Mouse (Mus musculus) intestine, embryonic 14.5 days (tissue): ENCODE results near the gene Fam71f1. TPM values are rescaled to one million over a fixed set of nuclear protein-coding genes. Genes with fewer than 3 reads are reported as not detected.

Source experiments
- ATAC-seq: fragments of 200-750 bp; cut with Nextera tagmentation; replicated peaks from 2 replicates; pipeline ENCODE4 v1.8.0; 2017; ENCODE audit warnings: low read depth, moderate number of reproducible peaks, moderate TSS enrichment, moderate library complexity; ENCODE audit not compliant: low FRiP score, low TSS enrichment
- DNase-seq: peaks from one replicate; pipeline ENCODE4 v3.0.0-alpha.2; 2018; ENCODE audit warnings: low spot score
- H3K27ac ChIP-seq: fragments of 300-500 bp; sonication (generic); 2 replicates; pipeline ENCODE4 v1.5.1; 2014; ENCODE audit warnings: low read depth, mild to moderate bottlenecking, control low read depth
- H3K27me3 ChIP-seq: fragments of 300-500 bp; sonication (generic); replicated peaks from 2 replicates; pipeline ENCODE4 v1.6.1; 2014; ENCODE audit warnings: low read length, control low read depth; ENCODE audit not compliant: control insufficient read depth, insufficient read depth
- H3K36me3 ChIP-seq: fragments of 300-500 bp; sonication (generic); 2 replicates; pipeline ENCODE4 v1.6.1; 2014; ENCODE audit warnings: low read length, control low read depth; ENCODE audit not compliant: control insufficient read depth, insufficient read depth
- H3K4me1 ChIP-seq: fragments of 300-500 bp; sonication (generic); replicated peaks from 2 replicates; pipeline ENCODE4 v1.6.1; 2014; ENCODE audit warnings: low read length, control low read depth, mixed read lengths; ENCODE audit not compliant: control insufficient read depth, insufficient read depth
- H3K4me2 ChIP-seq: fragments of 300-500 bp; sonication (generic); 2 replicates; pipeline ENCODE4 v1.6.1; 2014; ENCODE audit warnings: low read length
- H3K4me3 ChIP-seq: fragments of 300-500 bp; sonication (generic); 2 replicates; pipeline ENCODE4 v1.5.1; 2014; ENCODE audit warnings: low read depth, low read length, control low read depth, mixed read lengths
- H3K9ac ChIP-seq: fragments of 300-500 bp; sonication (generic); 2 replicates; pipeline ENCODE4 v1.6.1; 2014; ENCODE audit warnings: mild to moderate bottlenecking, low read length
- H3K9me3 ChIP-seq: fragments of 300-500 bp; sonication (generic); 2 replicates; pipeline ENCODE4 v1.6.1; 2016; ENCODE audit warnings: low read length, control low read depth; ENCODE audit not compliant: control insufficient read depth
- WGBS: fragments of 180-500 bp; shearing (Covaris S2); extraction: QIAGEN DNeasy Blood & Tissue Kit; methylation state at CpG from one replicate; pipeline ENCODE4 v1.1.7; 2014; 5-methylcytosine and 5-hydroxymethylcytosine counted together
- polyA plus RNA-seq: library from polyadenylated mRNA; unstranded; fragments of >200 nt; fragmentation: Nextera tagmentation; extraction: Ambion mirVana; gene quantifications from 2 replicates; pipeline ENCODE4 v1.2.1, GENCODE M21; 2014

Gene Fam71f1
- polyA plus RNA-seq, 1 experiment from 2014 or later, result 0.11 TPM

GRCm38 (mm10) chr6:29347665-29348370 is 28.9 kb downstream of the Fam71f1 start, which contains the start of gene Calu:
TSS of gene Calu (plus strand) at chr6:29348069.
- WGBS, result under 1% methylated on average over 55 of the region's 55 CpGs
- Histone ChIP-seq H3K4me3 (peak within 1 kb of the TSS; percentile 94), H3K9ac (peak within 1 kb of the TSS; percentile 97), H3K4me2 (peak within 1 kb of the TSS; percentile 88), H3K27me3 (no peaks in the 10 kb centered on the region), H3K27ac (peak within 1 kb of the TSS; percentile 93), H3K4me1 (peaks cover 16% of the 10 kb centered on the region; the same call in 1 of the 2 replicates), H3K9me3 (no peaks in the 10 kb centered on the region), H3K36me3 (no peaks in the 10 kb centered on the region)
- peak; percentile 99 for ATAC-seq
- peak; percentile 100 for DNase-seq

GRCm38 (mm10) chr6:29348371-29348724 is 29.4 kb downstream of the Fam71f1 start:
- no peak for ATAC-seq
- under 1% methylated on average over 15 of the region's 15 CpGs for WGBS
- peak overlapping the region; percentile 93 for H3K27ac ChIP-seq

GRCm38 (mm10) chr6:29351613-29352012 is 32.7 kb downstream of the Fam71f1 start:
- H3K4me3 ChIP-seq, result no peak overlapping the region

More at GRCm38 (mm10) chr6:29348371-29348724, 29.4 kb downstream of the Fam71f1 start:
- Histone ChIP-seq H3K27me3 (no peaks in the 10 kb centered on the region), H3K4me3 (peak overlapping the region; percentile 94), H3K9ac (peak overlapping the region; percentile 97), H3K4me1 (peaks cover 18% of the 10 kb centered on the region; the same call in 1 of the 2 replicates), H3K36me3 (no peaks in the 10 kb centered on the region), H3K9me3 (no peaks in the 10 kb centered on the region), H3K4me2 (peak overlapping the region; percentile 88)
- DNase-seq, result no peak

GRCm38 (mm10) chr6:29352816-29353215 is 33.9 kb downstream of the Fam71f1 start:
- Histone ChIP-seq H3K4me1 (peaks cover 18% of the 10 kb centered on the region; the same call in 1 of the 2 replicates), H3K27me3 (no peaks in the 10 kb centered on the region), H3K4me2 (no peak overlapping the region), H3K36me3 (peaks cover 22% of the 10 kb centered on the region), H3K4me3 (no peak overlapping the region), H3K9ac (no peak overlapping the region), H3K27ac (no peak overlapping the region), H3K9me3 (no peaks in the 10 kb centered on the region)
- DNase-seq (no peak), ATAC-seq (no peak)
- 68% methylated on average over 5 of the region's 5 CpGs for WGBS

More at GRCm38 (mm10) chr6:29351613-29352012, 32.7 kb downstream of the Fam71f1 start:
- no peak overlapping the region for H3K4me2 ChIP-seq
- peaks cover 10% of the 10 kb centered on the region for H3K36me3 ChIP-seq
- H3K9ac ChIP-seq, result no peak overlapping the region
- no peaks in the 10 kb centered on the region for H3K27me3 ChIP-seq
- no peak for DNase-seq
- no peak overlapping the region for H3K27ac ChIP-seq
- no peaks in the 10 kb centered on the region for H3K9me3 ChIP-seq
- H3K4me1 ChIP-seq, result peaks cover 18% of the 10 kb centered on the region; the same call in 1 of the 2 replicates
- ATAC-seq, result no peak

- Histone ChIP-seq H3K4me2 (no peak overlapping the region), H3K9ac (no peak overlapping the region), H3K36me3 (peaks cover 65% of the 10 kb centered on the region), H3K4me1 (no peaks in the 10 kb centered on the region), H3K9me3 (no peaks in the 10 kb centered on the region), H3K27ac (no peak overlapping the region), H3K4me3 (no peak overlapping the region), H3K27me3 (no peaks in the 10 kb centered on the region)
- 87% methylated on average over 3 of the region's 3 CpGs for WGBS
- ATAC-seq, result no peak
- no peak for DNase-seq
These were observed 40.4 kb downstream of the Fam71f1 start for GRCm38 (mm10) chr6:29359386-29359785.

- DNase-seq (no peak), ATAC-seq (no peak)
- no peak overlapping the region for H3K4me2 ChIP-seq
- no peak overlapping the region for H3K27ac ChIP-seq
- peaks cover 66% of the 10 kb centered on the region for H3K36me3 ChIP-seq
- no peak overlapping the region for H3K4me3 ChIP-seq
- H3K9me3 ChIP-seq, result no peaks in the 10 kb centered on the region
- H3K9ac ChIP-seq, result no peak overlapping the region
- no peaks in the 10 kb centered on the region for H3K27me3 ChIP-seq
- no peaks in the 10 kb centered on the region for H3K4me1 ChIP-seq
- 85% methylated on average over 6 of the region's 6 CpGs for WGBS
These were observed 41.3 kb downstream of the Fam71f1 start for GRCm38 (mm10) chr6:29360211-29360610.

GRCm38 (mm10) chr6:29362246-29363128 is 43.5 kb downstream of the Fam71f1 start:
- Histone ChIP-seq H3K4me1 (no peaks in the 10 kb centered on the region), H3K9me3 (no peaks in the 10 kb centered on the region), H3K36me3 (peaks cover 67% of the 10 kb centered on the region), H3K27me3 (no peaks in the 10 kb centered on the region), H3K9ac (no peak overlapping the region), H3K27ac (0 out of 2 replicates have a peak overlapping the region, but pooled peaks have one; percentile 3), H3K4me3 (no peak overlapping the region), H3K4me2 (no peak overlapping the region)
- DNase-seq (no peak), ATAC-seq (no peak)
- WGBS, result 69% methylated on average over 7 of the region's 7 CpGs

GRCm38 (mm10) chr6:29363129-29363515 is 44.2 kb downstream of the Fam71f1 start:
- DNase-seq, result no peak
- no peak overlapping the region for H3K4me3 ChIP-seq
- peaks cover 67% of the 10 kb centered on the region for H3K36me3 ChIP-seq
- H3K4me2 ChIP-seq, result no peak overlapping the region
- H3K27me3 ChIP-seq, result no peaks in the 10 kb centered on the region
- 0 out of 2 replicates have a peak overlapping the region, but pooled peaks have one; percentile 3 for H3K27ac ChIP-seq
- no peaks in the 10 kb centered on the region for H3K4me1 ChIP-seq
- H3K9ac ChIP-seq, result no peak overlapping the region
- ATAC-seq, result no peak
- WGBS, result 83% methylated on average over 3 of the region's 3 CpGs
- H3K9me3 ChIP-seq, result no peaks in the 10 kb centered on the region
